Mouse (Mus musculus): ENCODE measurements around the gene Mylpf. TPM values are rescaled to one million over a fixed set of nuclear protein-coding genes. Genes with fewer than 3 reads are reported as not detected.

Mylpf gene
- polyA plus RNA-seq, 1 experiment from 2014 or later, result 40.4 TPM

GRCm38 (mm10) chr7:127188305-127189276, 20.1 kb upstream of the Mylpf start:
- WGBS, result 72% methylated on average over 17 of the region's 17 CpGs
- Histone ChIP-seq H3K9me3 (no peaks in the 10 kb centered on the region), H3K27ac (no peak overlapping the region), H3K4me3 (no peak overlapping the region), H3K36me3 (peaks cover 26% of the 10 kb centered on the region), H3K27me3 (ENCODE audit: insufficient read depth, poor library complexity, severe bottlenecking) (no peaks in the 10 kb centered on the region), H3K4me1 (peaks cover 7% of the 10 kb centered on the region; the same call in 1 of the 2 replicates)
- DNase-seq (ENCODE audit: low spot score), result no peak

GRCm38 (mm10) chr7:127190672-127191071, 18.0 kb upstream of the Mylpf start:
- Histone ChIP-seq H3K9me3 (no peaks in the 10 kb centered on the region), H3K4me3 (no peak overlapping the region), H3K4me1 (peaks cover 23% of the 10 kb centered on the region), H3K27me3 (ENCODE audit: insufficient read depth, poor library complexity, severe bottlenecking) (no peaks in the 10 kb centered on the region), H3K27ac (no peak overlapping the region), H3K36me3 (peaks cover 37% of the 10 kb centered on the region)
- 79% methylated on average over 6 of the region's 6 CpGs for WGBS
- DNase-seq (ENCODE audit: low spot score), result no peak

- Histone ChIP-seq H3K4me3 (no peak overlapping the region), H3K27me3 (ENCODE audit: insufficient read depth, poor library complexity, severe bottlenecking) (no peaks in the 10 kb centered on the region), H3K27ac (no peak overlapping the region), H3K36me3 (peaks cover 50% of the 10 kb centered on the region), H3K4me1 (peaks cover 33% of the 10 kb centered on the region), H3K9me3 (no peaks in the 10 kb centered on the region)
- no peak for DNase-seq (ENCODE audit: low spot score)
- WGBS, result 96% methylated on average over 5 of the region's 5 CpGs
These were observed 15.7 kb upstream of the Mylpf start for GRCm38 (mm10) chr7:127192989-127193388.

- no peaks in the 10 kb centered on the region for H3K9me3 ChIP-seq
- DNase-seq (ENCODE audit: low spot score), result no peak
- 92% methylated on average over 17 of the region's 17 CpGs for WGBS
- H3K4me3 ChIP-seq, result peak overlapping the region; percentile 87
- peaks cover 61% of the 10 kb centered on the region for H3K36me3 ChIP-seq
- H3K27ac ChIP-seq, result no peak overlapping the region; the same call in 1 of the 2 replicates
- H3K4me1 ChIP-seq, result peaks cover 26% of the 10 kb centered on the region
- no peaks in the 10 kb centered on the region for H3K27me3 ChIP-seq (ENCODE audit: insufficient read depth, poor library complexity, severe bottlenecking)
These were observed 14.6 kb upstream of the Mylpf start for GRCm38 (mm10) chr7:127194011-127194632.

- peak overlapping the region; percentile 87 for H3K4me3 ChIP-seq
- no peak for DNase-seq (ENCODE audit: low spot score)
- H3K9me3 ChIP-seq, result no peaks in the 10 kb centered on the region
- H3K4me1 ChIP-seq, result peaks cover 26% of the 10 kb centered on the region
- peaks cover 66% of the 10 kb centered on the region for H3K36me3 ChIP-seq
- 75% methylated on average over 7 of the region's 7 CpGs for WGBS
- H3K27me3 ChIP-seq (ENCODE audit: insufficient read depth, poor library complexity, severe bottlenecking), result no peaks in the 10 kb centered on the region
- H3K27ac ChIP-seq, result peak overlapping the region; percentile 94
These were observed 14.1 kb upstream of the Mylpf start for GRCm38 (mm10) chr7:127194633-127195029.

GRCm38 (mm10) chr7:127195544-127196295, 13.0 kb upstream of the Mylpf start, which contains the start of gene Cd2bp2:
Gene Cd2bp2 (minus strand): TSS chr7:127196050.
- WGBS, result under 1% methylated on average over 51 of the region's 51 CpGs
- Histone ChIP-seq H3K4me1 (peaks cover 26% of the 10 kb centered on the region), H3K4me3 (peak within 1 kb of the TSS; percentile 87), H3K27me3 (ENCODE audit: insufficient read depth, poor library complexity, severe bottlenecking) (no peaks in the 10 kb centered on the region), H3K27ac (peak within 1 kb of the TSS; percentile 94), H3K36me3 (peaks cover 77% of the 10 kb centered on the region), H3K9me3 (no peaks in the 10 kb centered on the region)
- DNase-seq (ENCODE audit: low spot score), result peak; percentile 99

- Histone ChIP-seq H3K4me1 (peaks cover 26% of the 10 kb centered on the region), H3K4me3 (peak overlapping the region; percentile 87), H3K27ac (peak overlapping the region; percentile 94), H3K27me3 (ENCODE audit: insufficient read depth, poor library complexity, severe bottlenecking) (no peaks in the 10 kb centered on the region), H3K9me3 (no peaks in the 10 kb centered on the region), H3K36me3 (peaks cover 80% of the 10 kb centered on the region)
- WGBS, result 57% methylated on average over 11 of the region's 11 CpGs
- DNase-seq (ENCODE audit: low spot score), result no peak
These were observed 12.2 kb upstream of the Mylpf start for GRCm38 (mm10) chr7:127196484-127196883.

- H3K4me3 ChIP-seq, result peak overlapping the region; percentile 75
- H3K27me3 ChIP-seq (ENCODE audit: insufficient read depth, poor library complexity, severe bottlenecking), result no peaks in the 10 kb centered on the region
- WGBS, result 57% methylated on average over 2 of the region's 2 CpGs
- peaks cover 36% of the 10 kb centered on the region for H3K4me1 ChIP-seq
- peaks cover 36% of the 10 kb centered on the region for H3K36me3 ChIP-seq
- H3K9me3 ChIP-seq, result no peaks in the 10 kb centered on the region
- H3K27ac ChIP-seq, result peak overlapping the region; percentile 97
- no peak for DNase-seq (ENCODE audit: low spot score)
These were observed 2.1 kb upstream of the Mylpf start for GRCm38 (mm10) chr7:127206606-127207005.

GRCm38 (mm10) chr7:127207374-127208294, 1.1 kb upstream of the Mylpf start:
- Histone ChIP-seq H3K4me3 (peak overlapping the region; percentile 75), H3K27ac (peak overlapping the region; percentile 97), H3K9me3 (no peaks in the 10 kb centered on the region), H3K4me1 (peaks cover 39% of the 10 kb centered on the region), H3K36me3 (peaks cover 26% of the 10 kb centered on the region), H3K27me3 (ENCODE audit: insufficient read depth, poor library complexity, severe bottlenecking) (no peaks in the 10 kb centered on the region)
- under 1% methylated on average over 53 of the region's 53 CpGs for WGBS
- DNase-seq (ENCODE audit: low spot score), result peak; percentile 85

GRCm38 (mm10) chr7:127208295-127208552, 466 bp upstream of the Mylpf start, which contains the start of gene Tbc1d10b:
Gene Tbc1d10b (minus strand): TSS chr7:127208468.
- H3K4me1 ChIP-seq, result peaks cover 36% of the 10 kb centered on the region
- peak within 1 kb of the TSS; percentile 97 for H3K27ac ChIP-seq
- under 1% methylated on average over 41 of the region's 44 CpGs for WGBS
- DNase-seq (ENCODE audit: low spot score), result no peak
- peak within 1 kb of the TSS; percentile 75 for H3K4me3 ChIP-seq
- H3K9me3 ChIP-seq, result no peaks in the 10 kb centered on the region
- no peaks in the 10 kb centered on the region for H3K27me3 ChIP-seq (ENCODE audit: insufficient read depth, poor library complexity, severe bottlenecking)
- peaks cover 20% of the 10 kb centered on the region for H3K36me3 ChIP-seq

- H3K27me3 ChIP-seq (ENCODE audit: insufficient read depth, poor library complexity, severe bottlenecking), result peaks cover 11% of the 10 kb centered on the region; the same call in 1 of the 2 replicates
- no peaks in the 10 kb centered on the region for H3K9me3 ChIP-seq
- H3K27ac ChIP-seq, result peak overlapping the region; percentile 97
- H3K4me3 ChIP-seq, result no peak overlapping the region
- no peak for DNase-seq (ENCODE audit: low spot score)
- H3K4me1 ChIP-seq, result peaks cover 49% of the 10 kb centered on the region
- peaks cover 9% of the 10 kb centered on the region for H3K36me3 ChIP-seq
- 76% methylated on average over 5 of the region's 5 CpGs for WGBS
These were observed 1.2 kb downstream of the Mylpf start for GRCm38 (mm10) chr7:127209851-127210250.

GRCm38 (mm10) chr7:127210266-127210665, 1.6 kb downstream of the Mylpf start:
- no peak for DNase-seq (ENCODE audit: low spot score)
- Histone ChIP-seq H3K4me3 (no peak overlapping the region), H3K4me1 (peaks cover 53% of the 10 kb centered on the region), H3K36me3 (peaks cover 5% of the 10 kb centered on the region), H3K9me3 (no peaks in the 10 kb centered on the region), H3K27me3 (ENCODE audit: insufficient read depth, poor library complexity, severe bottlenecking) (peaks cover 11% of the 10 kb centered on the region; the same call in 1 of the 2 replicates), H3K27ac (0 out of 2 replicates have a peak overlapping the region, but pooled peaks have one; percentile 3)
- 82% methylated on average over 4 of the region's 4 CpGs for WGBS
